Mouse (Mus musculus) v-Abl transformed pro-B cells (cell line): ENCODE data around the gene Arfgap1.

Experiments used
- in situ Hi-C, 2 experiments: fragments of 400-800 bp; cut with MboI; formaldehyde crosslinking; loops; one replicate each; pipeline ENCODE4 v1.15.1; 2025; ENCODE audit not compliant: unreplicated experiment in 2 of 2

Gene Arfgap1

DNA sequence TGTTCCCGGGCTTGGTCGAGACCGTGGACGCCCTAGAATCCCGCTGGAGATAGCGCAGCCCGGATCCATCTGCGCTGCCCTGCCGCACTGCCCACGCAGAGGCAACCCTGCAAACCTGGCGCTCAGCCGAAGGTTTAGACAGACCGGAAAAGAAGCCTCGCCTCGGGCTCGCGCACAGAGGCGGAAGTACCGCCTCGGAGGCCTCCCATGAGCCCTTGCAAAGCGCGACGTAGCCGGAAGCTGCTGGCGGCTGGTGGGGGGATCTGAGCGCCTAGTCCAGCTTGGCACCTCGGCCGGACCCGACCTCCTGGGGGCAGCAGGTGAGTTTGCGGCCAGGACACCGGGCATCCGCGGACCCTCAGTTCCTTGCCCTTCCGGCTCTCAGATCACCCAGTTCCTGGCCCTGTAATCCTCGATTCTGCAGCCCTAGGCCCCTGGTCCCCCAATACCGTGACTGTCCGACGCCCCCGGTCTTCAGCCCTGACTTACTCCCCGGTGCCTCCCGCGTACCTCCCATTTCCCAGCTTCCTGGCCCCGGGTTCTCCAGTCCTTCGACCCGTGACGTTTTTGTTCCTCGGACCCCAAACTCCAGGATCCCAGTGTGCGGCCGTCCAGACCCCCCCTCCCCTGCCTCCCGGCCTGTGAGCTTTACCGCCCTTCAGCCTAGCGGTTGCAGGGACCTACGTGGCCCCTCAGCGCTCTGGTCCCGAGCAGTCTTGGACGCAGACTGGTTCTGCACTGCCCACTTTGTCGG, at the start of gene Arfgap1:
TSS of gene Arfgap1 (plus strand) at position 216 of the 754 bp plus-strand sequence.
- in situ Hi-C loops = no loop called here

GRCm38 (mm10) chr2:180919913-180920809, 46.9 kb upstream of the Arfgap1 start:
- in situ Hi-C loops = no loop called here

DNA sequence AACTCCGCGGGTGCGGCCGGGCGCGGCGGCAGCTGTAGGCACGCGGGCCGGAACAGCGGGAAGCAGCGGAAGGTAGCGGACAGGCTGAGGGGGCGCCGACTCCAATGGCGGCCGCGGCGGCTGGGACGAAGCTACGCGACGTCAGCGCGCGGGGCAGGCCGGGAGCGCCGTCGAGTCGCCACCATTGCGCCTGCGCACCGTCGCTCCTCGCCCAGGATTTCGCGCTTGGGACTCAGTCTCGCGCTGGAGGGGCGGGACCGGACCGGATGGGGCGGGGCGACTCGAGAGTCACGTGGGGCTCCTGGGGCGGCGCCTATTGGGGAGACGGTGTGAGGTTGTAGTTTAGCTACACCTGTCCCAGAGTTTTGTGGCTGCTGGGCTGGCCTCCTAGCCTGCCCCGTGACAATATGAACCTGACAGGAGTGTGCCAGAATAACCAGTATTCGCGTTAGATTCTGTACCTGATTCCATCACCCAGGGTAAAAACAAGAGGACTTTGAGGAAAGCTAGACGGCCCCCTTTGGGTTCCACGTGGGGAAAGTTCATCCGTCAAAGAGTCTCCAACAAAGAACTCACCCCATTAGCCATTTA, 46.1 kb upstream of the Arfgap1 start, which contains the start of gene Ythdf1:
TSS of gene Ythdf1 (minus strand) at position 140 of the 591 bp plus-strand sequence.
- in situ Hi-C loops = no loop called here

DNA sequence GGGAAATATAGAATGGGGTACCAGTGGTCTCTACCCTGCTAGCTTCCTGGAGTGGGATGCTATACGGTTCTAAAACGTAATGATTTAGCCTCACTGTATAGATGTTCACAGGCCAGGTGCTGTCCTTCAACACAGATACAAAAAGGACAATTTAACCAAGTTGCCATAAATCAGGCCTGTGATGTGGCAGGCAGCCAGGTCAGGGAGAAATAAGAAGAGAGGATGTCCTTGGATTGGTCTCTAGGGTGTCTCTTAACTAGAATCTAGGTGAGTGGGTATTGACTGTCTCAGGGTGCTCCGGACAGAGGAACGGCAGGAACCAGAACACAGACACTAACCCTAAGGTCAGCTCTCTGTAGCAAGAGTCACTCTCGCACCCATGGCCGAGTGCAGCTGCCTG, 44.3 kb upstream of the Arfgap1 start:
- in situ Hi-C loops = no loop called here

GRCm38 (mm10) chr2:180925176-180925575, 41.8 kb upstream of the Arfgap1 start:
- in situ Hi-C loops = loop anchor here (5.0 kb wide), 2 partner anchors 37 to 132 kb away; no protein-coding TSS in a partner anchor

- in situ Hi-C loops = loop anchor here (5.0 kb wide), 2 partner anchors 34 to 129 kb away; no protein-coding TSS in a partner anchor
Measured at GRCm38 (mm10) chr2:180928723-180929122, 38.3 kb upstream of the Arfgap1 start, which contains the start of gene Birc7. Birc7 (plus strand) TSS chr2:180929023.

- in situ Hi-C loops = loop anchor here in 1 of 2 experiments (5.0 kb wide), 1 partner anchor 130 kb away; no protein-coding TSS in a partner anchor
Measured at GRCm38 (mm10) chr2:180932418-180932817, 34.6 kb upstream of the Arfgap1 start.

- in situ Hi-C loops = no loop called here
Measured at GRCm38 (mm10) chr2:180940187-180940586, 26.8 kb upstream of the Arfgap1 start.

GRCm38 (mm10) chr2:180941869-180942268, 25.2 kb upstream of the Arfgap1 start:
- in situ Hi-C loops = no loop called here

DNA sequence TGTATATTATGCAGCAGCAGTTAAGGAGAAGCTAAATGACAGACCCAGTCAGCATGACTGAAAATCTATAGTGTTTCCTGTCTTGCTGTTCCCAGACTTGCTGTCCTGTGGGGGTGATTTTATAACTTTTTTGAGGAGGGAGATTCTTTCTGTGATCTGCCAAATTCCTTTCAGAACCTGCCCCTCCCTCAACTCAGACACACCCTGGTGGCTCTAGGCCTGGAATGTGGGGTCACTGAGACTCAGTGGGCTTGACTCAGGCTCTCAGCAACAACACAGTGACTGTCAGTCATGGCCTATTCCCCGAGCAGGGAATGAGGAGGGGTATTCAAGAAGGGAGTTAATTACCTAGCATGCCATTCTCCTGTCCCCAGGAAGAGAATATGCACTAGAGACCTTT, 17.1 kb upstream of the Arfgap1 start:
- in situ Hi-C loops = no loop called here

DNA sequence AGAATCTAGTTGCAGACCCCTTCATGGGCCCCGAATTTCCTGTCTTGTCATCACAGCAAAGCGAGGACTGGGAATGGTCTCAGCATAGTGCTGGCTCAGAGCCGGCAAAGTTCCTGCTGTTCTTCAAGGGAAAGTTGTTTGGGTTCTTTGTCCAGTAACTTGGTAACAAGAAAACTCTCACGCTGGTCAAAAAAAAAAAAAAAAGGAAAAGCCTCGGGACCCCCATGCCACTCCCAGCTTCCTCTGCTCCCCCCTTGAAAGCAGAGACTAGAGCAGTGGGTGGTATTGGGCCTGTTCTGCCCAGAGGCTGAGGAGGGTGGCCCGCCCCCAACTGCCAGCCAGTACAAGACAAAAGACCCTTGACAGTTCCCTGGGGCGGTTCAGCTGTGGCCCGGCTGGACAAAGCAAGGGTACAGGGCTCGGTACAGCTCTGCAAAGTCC, 14.3 kb upstream of the Arfgap1 start:
- in situ Hi-C loops = no loop called here

- in situ Hi-C loops = no loop called here
Measured at GRCm38 (mm10) chr2:180953638-180954037, 13.4 kb upstream of the Arfgap1 start.

- in situ Hi-C loops = no loop called here
Measured at GRCm38 (mm10) chr2:180954061-180955047, 12.7 kb upstream of the Arfgap1 start, which contains the start of gene Nkain4. Nkain4 (minus strand) TSS chr2:180954699.

- in situ Hi-C loops = loop anchor here (5.0 kb wide), 1 partner anchor 32 kb away; the partner anchor contains the start of gene Birc7 (in 2 of the 2)
Measured at GRCm38 (mm10) chr2:180959605-180960004, 7.4 kb upstream of the Arfgap1 start.

- in situ Hi-C loops = loop anchor here (5.0 kb wide), 1 partner anchor 33 kb away; the partner anchor contains the start of gene Birc7 (in 2 of the 2)
Measured at GRCm38 (mm10) chr2:180960187-180960586, 6.8 kb upstream of the Arfgap1 start.

DNA sequence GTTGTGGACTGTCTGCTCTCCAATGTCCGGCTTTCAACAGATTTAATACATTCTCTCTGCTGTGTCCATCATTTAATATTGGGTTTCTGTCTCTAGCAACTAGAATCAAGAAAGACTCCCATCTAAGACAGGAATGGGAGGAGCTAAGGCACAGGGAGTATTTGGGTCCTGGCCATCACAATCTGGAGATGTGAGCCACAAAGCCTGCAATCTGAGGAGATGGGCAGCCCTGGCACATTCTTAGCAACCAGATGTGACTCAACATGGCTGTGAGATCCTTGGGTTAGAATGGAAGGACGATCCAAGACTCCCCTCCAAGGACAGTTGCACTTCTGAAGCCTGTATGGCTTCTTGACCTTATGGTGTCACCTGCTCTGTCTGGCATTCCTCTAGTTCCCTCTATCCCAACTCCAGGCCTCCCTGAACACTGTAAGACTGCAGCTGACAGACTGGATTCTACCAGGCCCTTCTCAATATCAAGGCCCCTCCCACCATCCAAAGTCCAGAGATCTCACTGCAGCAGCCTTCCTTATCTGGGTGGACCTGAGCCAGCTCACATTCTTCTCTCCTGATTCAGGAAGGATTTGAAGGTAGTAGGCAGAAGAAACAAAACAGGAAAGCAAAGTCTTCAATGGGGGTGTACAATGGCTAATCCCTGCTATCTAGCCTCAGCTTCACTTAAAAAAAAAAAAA, 4.3 kb upstream of the Arfgap1 start:
- in situ Hi-C loops = loop anchor here (5.0 kb wide), 1 partner anchor 35 kb away; the partner anchor contains the start of gene Birc7 (in 2 of the 2)

DNA sequence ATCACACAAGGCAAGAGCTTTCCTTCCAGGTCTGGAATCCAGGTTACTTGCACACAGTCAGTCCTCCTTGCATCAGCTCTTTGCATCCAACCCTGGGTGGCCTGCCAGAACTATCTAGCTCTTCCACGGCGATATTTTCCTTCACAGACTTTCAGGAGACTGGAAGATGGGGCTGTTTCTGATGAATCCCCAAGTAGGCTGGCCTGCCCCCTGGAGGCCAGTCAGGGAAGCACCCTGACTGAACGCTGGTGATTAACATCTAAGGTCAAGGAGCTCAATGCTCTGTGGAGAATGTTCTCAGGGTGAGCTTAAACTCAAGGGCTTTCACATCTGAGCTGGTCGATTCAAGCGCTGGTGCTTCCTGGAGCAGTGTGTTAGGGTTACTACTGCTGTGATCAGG, 3.1 kb upstream of the Arfgap1 start:
- in situ Hi-C loops = loop anchor here (5.0 kb wide), 1 partner anchor 37 kb away; the partner anchor contains the start of gene Birc7 (in 2 of the 2)

GRCm38 (mm10) chr2:180966092-180966882, 738 bp upstream of the Arfgap1 start:
- in situ Hi-C loops = no loop called here
